Mouse (Mus musculus): ENCODE data around the gene Spr. TPM values are rescaled to one million over a fixed set of nuclear protein-coding genes. Genes with fewer than 3 reads are reported as not detected.
"Not testable (repeated sequence)": the region's sequence is repeated elsewhere in the genome, so short reads cannot be mapped to it uniquely, and the experiment has no call there.

The Spr gene
- total RNA-seq, 1 experiment from 2014 or later: 81.8 TPM

- not testable (repeated sequence) for DNase-seq
These were observed 5.3 kb downstream of the Spr start for GRCm38 (mm10) chr6:85132237-85132636.

DNA sequence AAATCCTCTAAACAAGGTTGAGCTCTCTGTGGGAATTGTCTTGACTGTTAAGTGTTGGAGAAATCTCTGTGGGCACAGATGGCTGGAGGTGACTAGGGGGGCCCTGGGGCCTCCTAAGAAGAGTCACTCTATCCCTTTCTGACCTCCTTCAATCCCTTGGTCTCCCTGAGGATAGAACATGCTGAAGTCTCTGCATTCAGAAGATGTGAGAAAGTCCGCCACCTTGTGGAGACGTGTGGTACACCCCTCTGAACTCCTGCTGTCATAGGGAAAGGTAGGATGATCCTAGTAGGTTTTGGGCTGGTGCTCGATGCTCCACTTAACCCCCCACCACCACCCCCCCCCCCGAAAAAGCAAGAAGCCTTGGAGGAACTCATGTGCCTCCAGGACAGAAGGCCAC, 5.9 kb downstream of the Spr start:
- DNase-seq: peak; percentile 66

DNA sequence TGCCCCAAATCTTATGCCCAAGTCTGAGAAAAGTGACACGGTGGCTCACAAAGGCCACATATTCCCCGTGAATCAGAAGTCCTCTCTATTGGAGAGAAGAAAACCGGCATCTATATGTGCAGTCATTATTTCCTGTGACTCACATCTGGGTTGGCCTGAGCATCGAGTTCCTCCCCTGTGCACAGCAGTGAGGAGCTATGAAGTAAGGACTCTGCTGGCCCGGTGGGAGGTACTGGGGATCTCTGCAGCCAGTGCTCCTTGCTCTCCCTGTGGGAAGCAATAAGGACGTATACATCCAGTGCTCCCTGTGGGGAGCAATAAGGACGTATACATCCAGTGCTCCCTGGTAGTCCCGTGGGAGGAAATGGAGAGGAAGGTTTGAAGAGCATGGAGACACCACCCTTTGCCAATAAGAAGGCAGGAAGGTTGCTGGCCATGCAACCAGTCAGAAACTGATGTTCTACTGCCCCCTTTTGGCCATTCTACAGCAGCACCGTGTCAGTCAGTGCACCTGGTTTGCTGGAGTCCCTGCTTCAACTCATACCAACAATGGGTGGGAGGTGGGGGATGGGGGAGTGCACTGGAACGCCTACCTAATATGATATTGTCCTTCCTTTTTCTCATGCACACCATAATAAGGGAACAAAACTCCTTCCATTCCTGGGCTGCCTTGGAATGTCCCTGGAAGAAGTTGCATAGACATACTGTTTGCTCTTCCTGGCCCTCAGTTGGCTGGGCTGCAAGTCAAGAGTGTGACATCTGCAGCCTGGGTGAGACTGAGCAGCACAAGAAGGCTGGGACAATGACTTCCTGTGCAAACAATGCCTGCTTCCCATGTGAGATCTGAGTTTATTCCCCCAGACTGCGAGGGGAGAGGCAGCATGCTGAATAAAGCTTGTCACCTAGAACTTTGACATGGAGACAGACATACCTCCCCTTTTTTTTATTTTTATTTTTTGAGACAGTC, 19.7 kb downstream of the Spr start:
- peak; percentile 40 for DNase-seq

GRCm38 (mm10) chr6:85105033-85105615, 32.4 kb downstream of the Spr start:
- no peak for DNase-seq

- no peak for DNase-seq
These were observed 34.2 kb downstream of the Spr start for GRCm38 (mm10) chr6:85103321-85103720.

GRCm38 (mm10) chr6:85096441-85096840, 41.1 kb downstream of the Spr start:
- peak; percentile 79 for DNase-seq

- DNase-seq: no peak
These were observed 50.1 kb downstream of the Spr start for GRCm38 (mm10) chr6:85087425-85087824.

DNA sequence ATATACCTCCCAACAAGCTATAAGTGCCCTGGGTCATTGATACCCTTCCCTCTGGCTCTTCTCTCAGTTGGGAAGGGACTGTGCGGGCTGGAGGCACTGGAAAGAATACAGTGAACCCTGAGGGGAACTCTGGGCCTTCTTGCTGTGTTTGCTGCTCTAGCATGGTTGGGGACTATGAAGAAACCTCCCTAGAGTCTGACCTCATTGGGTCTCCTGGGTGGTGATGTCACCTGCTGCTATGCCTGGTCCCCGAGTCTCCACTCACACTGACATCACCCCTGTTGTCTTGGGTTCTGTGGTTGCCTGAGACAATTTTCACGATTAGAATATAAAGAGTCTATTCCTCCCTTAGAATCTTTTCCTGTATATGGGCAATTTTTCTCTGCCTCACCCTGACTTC, 50.9 kb downstream of the Spr start:
- DNase-seq: no peak

Other genes starting within 250 kb of the Spr start
- gene Exoc6b, start 68.3 kb downstream of the Spr start, total RNA-seq (2021): 40.2 and 55.0 TPM in 2 replicates
- not detected in 2 replicates for gene Emx1, start 49.7 kb upstream of the Spr start, total RNA-seq (2021)
- 19.8 and 23.0 TPM in 2 replicates for gene Sfxn5, start 195.7 kb upstream of the Spr start, total RNA-seq (2021)
- 27.7 and 38.8 TPM in 2 replicates for gene Rab11fip5, start 236.9 kb upstream of the Spr start, total RNA-seq (2021)